Comparison of ENCODE assay signal across 8 mouse cellular contexts in genomic region chr4:137730134-137730533, GRCm38 (mm10).
DNase-seq lines count a peak whose midpoint lies in the region; ATAC-seq and TF ChIP-seq lines count a peak whose summit lies in the region.

No protein-coding gene starts in this region.

- H3K27me3 ChIP-seq in hindbrain, postnatal 0 days (ENCODE audit: insufficient read depth, low read length) = no peaks in the 10 kb centered on the region

- WGBS in hindbrain, postnatal 0 days = 10% methylated on average over 3 of the region's 3 CpGs

- no peak overlapping the region for H3K4me3 ChIP-seq in hindbrain, postnatal 0 days (ENCODE audit: low read length)

- no peak overlapping the region; the same call in 1 of the 2 replicates for H3K27ac ChIP-seq in hindbrain, postnatal 0 days

- H3K9me3 ChIP-seq in hindbrain, postnatal 0 days (ENCODE audit: low read length) = no peaks in the 10 kb centered on the region

- TF ChIP-seq CTCF in hindbrain, postnatal 0 days (IDR thresholded peaks at IDR 0.05; ENCODE audit: low read depth) = peak; percentile 98

- H3K4me1 ChIP-seq in hindbrain, postnatal 0 days (ENCODE audit: insufficient read depth, low read length) = 0 out of 2 replicates have a peak, but pooled peaks cover 4% of the 10 kb centered on the region

- H3K4me2 ChIP-seq in hindbrain, postnatal 0 days (ENCODE audit: low read depth, low read length) = no peak overlapping the region

- H3K36me3 ChIP-seq in hindbrain, postnatal 0 days (ENCODE audit: insufficient read depth, low read length) = no peaks in the 10 kb centered on the region

- peak; percentile 90 for DNase-seq in ZHBTc4 (ENCODE audit: low read depth, low spot score)
- peak; percentile 96 to 97 for DNase-seq in cerebellum, postnatal 14 days
- DNase-seq in frontal cortex, postnatal 14 days (ENCODE audit: low spot score in 2 of 2) = peak; percentile 78 to 92
- DNase-seq in hindbrain, postnatal 0 days (ENCODE audit: low spot score) = peak; percentile 93
- DNase-seq in left cerebral cortex, adult 11 months (ENCODE audit: low spot score) = peak; percentile 81
- peak; percentile 88 for DNase-seq in right cerebral cortex, adult 18-20 months
- DNase-seq in urinary bladder, adult 18-20 months (ENCODE audit: low spot score in 2 of 2) = peak; percentile 75 to 77

- no peak overlapping the region for H3K9ac ChIP-seq in hindbrain, postnatal 0 days (replicated peaks; ENCODE audit: low read length)

- ATAC-seq in hindbrain, postnatal 0 days = peak; percentile 61
- ATAC-seq in megakaryocyte, adult 5-6 weeks (ENCODE audit: poor library complexity, severe bottlenecking) = peak; percentile 84
